Mouse (Mus musculus): ENCODE results near the gene Znrd1as. TPM values are rescaled to one million over a fixed set of nuclear protein-coding genes. Genes with fewer than 3 reads are reported as not detected.

The Znrd1as gene
- polyA plus RNA-seq, 1 experiment, result 7.8 TPM

- 70% methylated on average over 4 of the region's 4 CpGs for WGBS
- Histone ChIP-seq H3K4me3 (replicated peaks; ENCODE audit: control insufficient read depth, low read depth, low read length) (no peak overlapping the region), H3K4me1 (ENCODE audit: control insufficient read depth, insufficient read depth, low read length) (no peaks in the 10 kb centered on the region), H3K27ac (ENCODE audit: control insufficient read depth, insufficient read depth, low read depth, low read length, poor library complexity) (no peak overlapping the region)
- TF ChIP-seq POLR2A (IDR thresholded peaks at IDR 0.05; ENCODE audit: borderline replicate concordance, control insufficient read depth, low read depth, low read length) (no peak), CTCF (IDR thresholded peaks at IDR 0.05; ENCODE audit: control insufficient read depth, insufficient read depth, low read length) (no peak)
Observed at GRCm38 (mm10) chr17:36993770-36994325, 35.5 kb downstream of the Znrd1as start.

GRCm38 (mm10) chr17:36994528-36994927, 36.1 kb downstream of the Znrd1as start:
- TF ChIP-seq CTCF (IDR thresholded peaks at IDR 0.05; ENCODE audit: control insufficient read depth, insufficient read depth, low read length) (no peak), POLR2A (IDR thresholded peaks at IDR 0.05; ENCODE audit: borderline replicate concordance, control insufficient read depth, low read depth, low read length) (no peak)

GRCm38 (mm10) chr17:36995448-36995847, 37.1 kb downstream of the Znrd1as start:
- Histone ChIP-seq H3K4me3 (replicated peaks; ENCODE audit: control insufficient read depth, low read depth, low read length) (no peak overlapping the region), H3K4me1 (ENCODE audit: control insufficient read depth, insufficient read depth, low read length) (no peaks in the 10 kb centered on the region), H3K27ac (ENCODE audit: control insufficient read depth, insufficient read depth, low read depth, low read length, poor library complexity) (no peak overlapping the region)
- 77% methylated on average over 3 of the region's 3 CpGs for WGBS
- TF ChIP-seq POLR2A (IDR thresholded peaks at IDR 0.05; ENCODE audit: borderline replicate concordance, control insufficient read depth, low read depth, low read length) (no peak), CTCF (IDR thresholded peaks at IDR 0.05; ENCODE audit: control insufficient read depth, insufficient read depth, low read length) (no peak)

More at GRCm38 (mm10) chr17:36994528-36994927, 36.1 kb downstream of the Znrd1as start:
- H3K4me1 ChIP-seq (ENCODE audit: control insufficient read depth, insufficient read depth, low read length), result no peaks in the 10 kb centered on the region
- no peak overlapping the region for H3K4me3 ChIP-seq (replicated peaks; ENCODE audit: control insufficient read depth, low read depth, low read length)
- no peak overlapping the region for H3K27ac ChIP-seq (ENCODE audit: control insufficient read depth, insufficient read depth, low read depth, low read length, poor library complexity)
- 72% methylated on average over 2 of the region's 2 CpGs for WGBS

GRCm38 (mm10) chr17:36997033-36997735, 38.8 kb downstream of the Znrd1as start:
- H3K4me3 ChIP-seq (replicated peaks; ENCODE audit: control insufficient read depth, low read depth, low read length), result no peak overlapping the region
- WGBS, result 28% methylated on average over 7 of the region's 7 CpGs
- TF ChIP-seq CTCF (IDR thresholded peaks at IDR 0.05; ENCODE audit: control insufficient read depth, insufficient read depth, low read length) (peak; percentile 80), POLR2A (IDR thresholded peaks at IDR 0.05; ENCODE audit: borderline replicate concordance, control insufficient read depth, low read depth, low read length) (no peak)
- no peaks in the 10 kb centered on the region for H3K4me1 ChIP-seq (ENCODE audit: control insufficient read depth, insufficient read depth, low read length)
- no peak overlapping the region for H3K27ac ChIP-seq (ENCODE audit: control insufficient read depth, insufficient read depth, low read depth, low read length, poor library complexity)

- WGBS, result 76% methylated on average over 2 of the region's 2 CpGs
- no peak overlapping the region for H3K4me3 ChIP-seq (replicated peaks; ENCODE audit: control insufficient read depth, low read depth, low read length)
- TF ChIP-seq CTCF (IDR thresholded peaks at IDR 0.05; ENCODE audit: control insufficient read depth, insufficient read depth, low read length), result no peak
- TF ChIP-seq POLR2A (IDR thresholded peaks at IDR 0.05; ENCODE audit: borderline replicate concordance, control insufficient read depth, low read depth, low read length), result no peak
- no peaks in the 10 kb centered on the region for H3K4me1 ChIP-seq (ENCODE audit: control insufficient read depth, insufficient read depth, low read length)
- H3K27ac ChIP-seq (ENCODE audit: control insufficient read depth, insufficient read depth, low read depth, low read length, poor library complexity), result no peak overlapping the region
Observed at GRCm38 (mm10) chr17:36998477-36998876, 40.1 kb downstream of the Znrd1as start.

GRCm38 (mm10) chr17:37000863-37001262, 42.5 kb downstream of the Znrd1as start, which contains the start of gene Zfp57:
TSS of gene Zfp57 (plus strand) at chr17:37001163.
- Histone ChIP-seq H3K27ac (ENCODE audit: control insufficient read depth, insufficient read depth, low read depth, low read length, poor library complexity) (no peak within 1 kb of the TSS), H3K4me1 (ENCODE audit: control insufficient read depth, insufficient read depth, low read length) (no peaks in the 10 kb centered on the region), H3K4me3 (replicated peaks; ENCODE audit: control insufficient read depth, low read depth, low read length) (no peak within 1 kb of the TSS)
- no peak for TF ChIP-seq POLR2A (IDR thresholded peaks at IDR 0.05; ENCODE audit: borderline replicate concordance, control insufficient read depth, low read depth, low read length)
- no peak for TF ChIP-seq CTCF (IDR thresholded peaks at IDR 0.05; ENCODE audit: control insufficient read depth, insufficient read depth, low read length)
- 79% methylated on average over 7 of the region's 7 CpGs for WGBS

DNA sequence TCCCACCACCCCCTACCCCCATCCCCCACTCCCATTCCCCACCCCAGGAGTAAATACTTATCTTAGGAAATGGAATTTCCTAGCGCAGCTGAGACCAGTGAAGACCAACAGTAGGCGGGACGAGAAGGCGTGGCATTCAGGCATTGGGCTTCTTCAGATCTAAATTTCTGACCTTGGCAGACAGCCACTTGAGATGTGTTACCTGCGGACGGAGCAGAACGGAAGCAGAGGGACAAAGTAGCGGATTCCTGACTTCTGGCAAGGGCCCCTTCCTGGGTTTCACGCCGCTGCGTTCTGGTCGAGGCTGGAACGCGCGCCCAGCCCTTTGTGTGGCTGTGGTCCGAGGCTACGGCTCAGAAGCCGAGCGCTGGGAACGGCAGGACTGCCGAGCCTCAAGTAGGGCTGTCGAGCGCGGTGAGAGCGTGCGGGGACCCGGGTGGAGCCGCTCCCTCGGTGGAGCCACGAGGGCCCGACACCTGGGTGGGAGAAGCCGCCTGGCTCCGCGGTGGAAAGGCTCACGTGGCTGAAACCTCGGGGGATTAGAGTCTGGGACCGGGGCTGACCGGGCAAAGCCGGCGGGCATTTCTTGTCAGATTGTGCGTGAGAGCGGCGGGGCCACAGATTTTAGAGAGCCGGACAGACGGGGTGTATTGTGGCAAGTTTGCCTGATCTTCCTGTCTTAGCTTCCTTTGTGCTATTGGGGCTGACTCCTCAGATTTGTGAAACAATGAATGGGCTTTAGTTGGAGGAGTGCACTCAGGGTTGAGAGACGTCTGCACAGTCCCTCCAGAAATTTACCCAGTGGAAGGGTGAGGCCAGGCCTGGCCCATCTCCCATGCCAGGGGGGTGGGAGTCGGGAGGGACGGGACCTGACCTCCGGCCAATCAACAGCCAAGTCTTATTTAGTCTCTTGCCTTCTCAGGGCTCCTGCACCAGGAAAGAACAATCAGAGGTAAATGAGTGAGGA, 44.3 kb downstream of the Znrd1as start:
- H3K4me3 ChIP-seq (replicated peaks; ENCODE audit: control insufficient read depth, low read depth, low read length), result peak overlapping the region; percentile 16
- H3K27ac ChIP-seq (ENCODE audit: control insufficient read depth, insufficient read depth, low read depth, low read length, poor library complexity), result no peak overlapping the region
- H3K4me1 ChIP-seq (ENCODE audit: control insufficient read depth, insufficient read depth, low read length), result no peaks in the 10 kb centered on the region; the same call in 1 of the 2 replicates
- no peak for TF ChIP-seq POLR2A (IDR thresholded peaks at IDR 0.05; ENCODE audit: borderline replicate concordance, control insufficient read depth, low read depth, low read length)
- no peak for TF ChIP-seq CTCF (IDR thresholded peaks at IDR 0.05; ENCODE audit: control insufficient read depth, insufficient read depth, low read length)
- WGBS, result 2% methylated on average over 49 of the region's 49 CpGs

GRCm38 (mm10) chr17:37003366-37003765, 45.0 kb downstream of the Znrd1as start:
- TF ChIP-seq POLR2A (IDR thresholded peaks at IDR 0.05; ENCODE audit: borderline replicate concordance, control insufficient read depth, low read depth, low read length), result no peak
- TF ChIP-seq CTCF (IDR thresholded peaks at IDR 0.05; ENCODE audit: control insufficient read depth, insufficient read depth, low read length), result no peak

More at GRCm38 (mm10) chr17:37003366-37003765, 45.0 kb downstream of the Znrd1as start:
- Histone ChIP-seq H3K27ac (ENCODE audit: control insufficient read depth, insufficient read depth, low read depth, low read length, poor library complexity) (no peak overlapping the region), H3K4me3 (replicated peaks; ENCODE audit: control insufficient read depth, low read depth, low read length) (no peak overlapping the region), H3K4me1 (ENCODE audit: control insufficient read depth, insufficient read depth, low read length) (no peaks in the 10 kb centered on the region; the same call in 1 of the 2 replicates)
- 66% methylated on average over 4 of the region's 4 CpGs for WGBS

Data from bone marrow, adult 2 months (tissue).